Mouse (Mus musculus): Measurements from ENCODE around the gene Kcnk16. TPM values are rescaled to one million over a fixed set of nuclear protein-coding genes. Genes with fewer than 3 reads are reported as not detected.
"Not testable (repeated sequence)": the region's sequence is repeated elsewhere in the genome, so short reads cannot be mapped to it uniquely, and the experiment has no call there.

Kcnk16 gene
- total RNA-seq (2014; fragmentation: Nextera tagmentation) (not detected in 2 replicates), total RNA-seq (2017) (not detected in 2 replicates)

DNA sequence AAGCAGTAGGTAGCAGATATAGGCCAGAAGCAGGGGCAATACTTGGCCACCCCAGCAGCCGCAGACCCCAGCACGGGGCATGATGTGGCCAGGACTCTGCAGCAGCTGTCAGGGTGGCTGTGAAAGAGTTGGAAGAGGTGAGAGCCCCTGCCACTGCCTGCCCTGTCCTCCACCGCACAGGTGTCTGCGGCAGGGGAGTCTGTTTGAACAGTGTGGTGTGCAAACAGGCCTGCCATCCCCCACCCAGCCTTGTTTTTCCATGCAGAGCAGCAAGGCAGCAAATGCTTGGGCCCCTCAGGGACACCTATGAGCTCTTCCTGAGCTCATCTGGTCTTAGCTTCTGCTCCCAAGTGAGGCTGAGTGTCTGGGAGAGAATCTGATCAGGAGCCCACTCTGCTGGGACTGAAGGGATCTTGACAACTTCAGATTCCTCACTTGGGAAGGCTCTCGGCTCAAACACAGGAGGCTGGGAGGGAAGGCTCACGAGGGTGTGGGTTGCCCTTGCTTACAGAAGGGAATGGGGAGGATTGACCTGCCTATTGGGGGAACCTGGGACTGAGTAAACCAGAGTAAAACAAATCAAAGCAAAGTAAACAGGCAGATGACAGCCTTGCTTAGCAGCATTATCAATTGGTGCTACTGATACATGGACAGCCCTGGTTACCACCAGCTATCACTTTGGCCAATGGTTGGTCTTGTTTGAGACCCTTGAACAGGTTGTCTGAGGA lies at the start of gene Kcnk16:
Gene Kcnk16, minus strand, starts transcription at position 118 of the 728 bp plus-strand sequence.
- no peak for ATAC-seq (replicated peaks; ENCODE audit: poor library complexity, severe bottlenecking)

DNA sequence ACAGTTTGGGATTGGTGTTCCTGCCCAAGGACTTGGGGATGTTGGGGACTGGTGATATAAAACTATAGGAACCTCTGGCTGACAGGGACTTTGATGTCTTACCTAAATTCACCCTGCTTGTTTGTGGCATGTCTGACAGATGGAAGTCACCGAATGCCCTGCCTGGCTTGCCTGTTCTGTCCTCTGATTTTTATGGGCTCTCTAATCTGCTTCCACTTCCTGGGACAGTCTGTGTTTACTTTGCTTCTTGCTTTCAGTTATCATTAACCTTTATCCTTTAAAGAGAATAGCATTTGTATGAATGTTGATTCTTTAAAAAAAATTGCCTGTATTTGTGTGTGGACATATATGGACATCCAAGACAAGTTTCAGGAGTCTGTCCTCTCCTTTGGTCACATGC lies 46.1 kb upstream of the Kcnk16 start:
- ATAC-seq (replicated peaks; ENCODE audit: poor library complexity, severe bottlenecking), result no peak

DNA sequence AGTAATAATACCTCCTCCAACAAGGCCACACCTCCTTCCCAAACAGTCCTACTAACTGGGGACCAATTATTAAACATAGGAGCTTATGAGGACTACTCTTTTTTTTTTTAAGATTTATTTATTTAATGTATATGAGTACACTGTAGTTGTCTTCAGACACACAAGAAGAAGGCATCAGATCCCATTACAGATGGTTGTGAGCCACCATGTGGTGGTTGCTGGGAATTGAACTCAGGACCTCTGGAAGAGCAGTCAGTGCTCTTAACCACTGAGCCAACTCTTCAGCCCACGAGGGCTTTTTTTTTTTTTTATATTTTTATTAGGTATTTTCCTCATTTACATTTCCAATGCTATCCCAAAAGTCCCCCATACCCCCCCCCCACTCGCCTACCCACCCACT lies 36.1 kb upstream of the Kcnk16 start:
- not testable (repeated sequence) for ATAC-seq (replicated peaks; ENCODE audit: poor library complexity, severe bottlenecking)

DNA sequence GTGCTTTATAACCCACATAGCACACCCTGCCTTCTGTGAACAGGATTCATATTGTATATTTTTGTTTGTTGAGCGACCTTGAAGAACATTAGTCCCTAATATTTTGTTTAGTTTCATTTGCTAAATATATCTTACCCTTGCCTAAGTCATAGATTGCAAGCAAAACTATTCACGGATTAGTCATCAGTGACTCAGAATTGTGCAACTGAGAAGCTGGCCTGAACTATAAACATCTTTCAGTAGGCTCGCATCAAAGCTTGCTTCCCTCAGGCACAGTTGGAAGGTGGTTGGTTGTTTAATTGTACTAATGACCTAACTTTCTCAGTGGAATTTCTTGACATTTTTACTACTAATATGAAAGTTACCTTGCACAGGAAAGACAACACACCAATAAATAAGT lies 29.1 kb upstream of the Kcnk16 start:
- peak; percentile 65 for ATAC-seq (replicated peaks; ENCODE audit: poor library complexity, severe bottlenecking)

DNA sequence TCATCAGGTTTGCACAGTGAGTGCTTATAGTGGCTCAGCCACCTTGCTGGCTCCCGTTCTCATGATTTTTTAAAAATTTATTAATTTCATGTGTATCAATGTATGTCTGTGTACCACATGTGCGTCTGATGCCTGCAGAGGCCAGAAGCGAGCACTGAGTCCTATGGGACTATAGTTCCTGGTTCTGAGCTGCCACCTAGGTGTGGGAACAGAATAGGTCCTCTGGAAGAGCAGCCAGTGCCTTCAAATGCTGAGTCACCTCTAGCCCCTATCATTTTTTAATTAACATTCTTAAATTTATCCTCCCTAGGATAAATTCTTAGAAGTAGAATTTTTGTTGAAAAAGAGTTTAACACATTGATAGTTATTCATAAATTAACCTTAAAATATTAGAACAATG lies 28.6 kb upstream of the Kcnk16 start:
- ATAC-seq (replicated peaks; ENCODE audit: poor library complexity, severe bottlenecking), result no peak

DNA sequence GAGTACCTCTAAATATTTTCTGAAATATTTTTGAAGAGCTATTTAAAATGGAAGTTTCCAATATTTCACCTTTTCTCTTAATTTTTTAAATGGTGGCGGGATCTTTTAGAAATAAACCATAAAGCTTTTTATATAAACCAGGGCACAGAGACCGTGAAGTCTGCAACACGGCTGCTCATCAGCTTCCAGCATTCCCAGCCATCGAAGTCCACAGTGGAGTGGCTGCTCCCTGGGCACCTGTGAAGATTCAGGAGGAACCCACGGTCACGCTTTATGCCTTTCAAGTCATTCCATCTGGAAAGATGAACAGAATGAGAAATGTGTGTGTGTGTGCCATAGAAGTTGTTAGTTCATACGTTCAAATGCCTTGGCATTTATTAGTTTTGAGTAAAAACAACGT lies 25.9 kb upstream of the Kcnk16 start:
- ATAC-seq (replicated peaks; ENCODE audit: poor library complexity, severe bottlenecking), result no peak

DNA sequence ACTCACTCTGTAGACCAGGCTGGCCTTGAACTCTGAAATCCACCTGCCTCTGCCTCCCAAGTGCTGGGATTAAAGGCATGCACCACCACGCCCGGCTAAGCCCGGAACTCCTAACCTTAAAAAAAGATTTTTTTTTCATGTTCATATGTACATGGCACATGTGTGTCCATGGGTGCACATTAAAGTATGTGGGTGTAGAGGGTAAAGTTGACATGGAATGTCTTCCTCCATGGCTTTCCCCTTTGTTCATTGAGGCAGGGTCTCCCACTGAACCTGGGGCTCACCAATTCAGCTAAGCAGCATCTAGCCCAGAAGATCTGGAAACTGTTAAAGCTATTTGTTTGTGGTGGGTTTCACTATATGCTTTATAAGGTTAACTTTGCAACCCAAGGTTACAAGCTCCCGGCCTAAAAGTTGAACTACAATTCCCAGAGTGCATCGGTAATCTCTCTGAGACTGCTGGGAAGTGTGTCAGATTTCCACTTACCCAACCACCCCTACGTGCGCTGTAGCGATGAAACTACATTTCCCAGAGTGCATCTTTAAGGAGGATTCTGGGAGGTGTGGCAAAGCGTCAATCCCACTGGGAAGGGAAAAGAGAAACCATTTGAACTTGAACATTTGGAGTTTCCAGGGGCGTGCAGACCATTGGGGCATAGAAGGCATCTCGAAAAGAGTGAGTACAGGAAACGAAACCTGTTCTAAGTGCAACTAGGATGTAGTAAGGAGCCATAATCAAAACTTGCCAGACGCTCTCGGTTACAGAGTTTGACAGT lies 25.3 kb upstream of the Kcnk16 start, which contains the start of gene Nudt13:
Gene Nudt13, plus strand, starts transcription at position 581 of the 776 bp plus-strand sequence.
- peak; percentile 98 for ATAC-seq (replicated peaks; ENCODE audit: poor library complexity, severe bottlenecking)

DNA sequence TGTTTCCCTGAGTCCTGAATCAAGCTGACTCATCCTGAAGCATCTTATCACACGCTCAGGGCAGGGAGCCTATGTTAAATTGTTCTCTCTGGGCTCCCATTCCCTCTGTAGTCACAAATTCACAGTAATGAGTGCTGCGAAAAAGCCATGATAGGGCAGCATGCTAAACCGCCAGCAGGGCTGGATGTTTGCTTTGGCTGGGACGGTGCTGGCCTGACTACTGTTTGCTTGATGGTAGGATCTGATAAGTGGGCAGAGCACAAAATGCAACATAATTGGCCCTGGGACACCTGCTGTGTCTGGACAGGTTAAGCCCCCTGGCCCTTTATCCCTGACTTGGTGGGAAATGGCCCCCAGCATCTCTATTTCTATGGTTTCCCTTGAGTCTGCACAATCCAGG lies 22.4 kb upstream of the Kcnk16 start:
- no peak for ATAC-seq (replicated peaks; ENCODE audit: poor library complexity, severe bottlenecking)

DNA sequence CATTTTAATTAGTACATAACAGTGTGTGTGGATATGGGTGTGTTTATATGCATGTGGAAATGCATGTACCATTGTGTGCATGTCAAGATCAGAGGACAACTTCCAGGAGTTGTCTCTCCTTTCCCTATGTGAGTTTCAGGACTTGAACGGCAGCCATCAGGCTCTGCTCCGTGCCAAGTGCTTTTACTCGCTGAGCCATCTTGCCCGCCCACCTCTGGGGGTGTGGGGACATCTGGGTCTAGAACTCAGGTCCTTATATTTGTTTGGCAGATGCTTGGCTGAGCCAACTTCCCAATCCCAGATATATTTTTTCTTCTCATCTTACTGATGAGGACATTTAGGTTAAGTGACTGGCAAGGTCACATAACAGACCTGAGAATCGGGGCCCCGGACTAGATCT lies 578 bp downstream of the Kcnk16 start:
- ATAC-seq (replicated peaks; ENCODE audit: poor library complexity, severe bottlenecking), result no peak

DNA sequence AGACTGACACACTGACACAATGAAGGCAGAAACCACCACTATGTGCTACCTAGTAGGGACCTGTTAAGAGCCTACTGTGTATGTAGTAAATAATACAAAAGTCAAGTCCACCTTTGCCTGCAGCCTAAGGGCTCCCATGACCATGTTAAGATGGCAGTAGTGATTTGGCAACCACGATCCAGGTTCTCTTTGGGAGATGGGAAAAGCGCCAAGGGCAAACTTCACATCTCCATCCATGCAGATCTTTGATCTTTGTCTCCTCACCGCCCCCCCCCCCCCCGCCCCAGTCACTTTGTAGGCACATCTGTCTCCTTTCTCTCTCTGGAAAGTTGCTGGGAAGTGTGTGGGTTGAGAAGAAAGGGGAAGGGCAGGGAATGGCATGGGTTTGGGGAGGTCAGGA lies 6.7 kb downstream of the Kcnk16 start:
- no peak for ATAC-seq (replicated peaks; ENCODE audit: poor library complexity, severe bottlenecking)

DNA sequence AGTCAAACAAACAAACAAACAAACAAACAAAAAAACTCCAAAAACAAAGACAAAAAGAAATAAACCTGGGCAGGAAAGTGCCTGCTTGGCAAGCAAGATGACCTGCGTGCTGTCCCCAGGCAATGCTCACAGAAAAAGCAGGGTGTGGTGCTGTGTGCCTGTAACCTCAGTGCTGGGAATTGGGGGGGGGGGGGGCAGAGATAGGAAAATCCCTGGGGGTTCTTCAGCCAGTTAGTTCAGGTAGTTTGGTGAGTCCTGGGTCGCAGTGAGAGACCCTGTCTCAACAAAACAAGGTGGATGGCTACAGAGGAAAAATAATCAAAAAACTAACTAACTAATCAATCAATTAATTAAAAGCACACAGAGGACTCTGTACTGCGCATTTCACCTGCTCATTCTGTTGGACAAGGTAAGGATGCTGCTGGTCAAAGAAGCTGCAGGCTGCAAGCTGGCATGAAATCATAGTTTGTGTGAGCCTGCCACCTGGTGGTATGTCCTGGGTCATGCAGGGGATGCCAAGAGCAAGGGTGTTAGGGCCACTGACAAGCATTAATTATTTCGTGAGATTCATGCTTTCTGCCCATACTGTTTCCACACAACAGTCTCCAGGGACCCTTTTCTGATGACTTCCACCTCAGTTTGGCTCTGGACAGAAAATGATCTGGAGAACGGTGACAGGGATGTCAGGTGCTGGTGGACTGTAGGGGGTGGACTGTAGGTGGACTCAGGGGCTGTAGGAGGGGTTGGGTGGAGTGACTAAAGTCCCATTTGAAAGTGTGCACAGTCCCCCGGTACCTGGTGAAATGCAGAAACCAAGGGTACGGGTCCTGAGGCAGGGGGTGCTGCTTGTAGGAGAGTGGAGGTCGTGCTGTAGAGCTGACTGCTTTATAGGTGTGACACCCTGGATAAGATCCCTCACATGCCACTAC lies 10.6 kb downstream of the Kcnk16 start:
- peak; percentile 82 for ATAC-seq (replicated peaks; ENCODE audit: poor library complexity, severe bottlenecking)

DNA sequence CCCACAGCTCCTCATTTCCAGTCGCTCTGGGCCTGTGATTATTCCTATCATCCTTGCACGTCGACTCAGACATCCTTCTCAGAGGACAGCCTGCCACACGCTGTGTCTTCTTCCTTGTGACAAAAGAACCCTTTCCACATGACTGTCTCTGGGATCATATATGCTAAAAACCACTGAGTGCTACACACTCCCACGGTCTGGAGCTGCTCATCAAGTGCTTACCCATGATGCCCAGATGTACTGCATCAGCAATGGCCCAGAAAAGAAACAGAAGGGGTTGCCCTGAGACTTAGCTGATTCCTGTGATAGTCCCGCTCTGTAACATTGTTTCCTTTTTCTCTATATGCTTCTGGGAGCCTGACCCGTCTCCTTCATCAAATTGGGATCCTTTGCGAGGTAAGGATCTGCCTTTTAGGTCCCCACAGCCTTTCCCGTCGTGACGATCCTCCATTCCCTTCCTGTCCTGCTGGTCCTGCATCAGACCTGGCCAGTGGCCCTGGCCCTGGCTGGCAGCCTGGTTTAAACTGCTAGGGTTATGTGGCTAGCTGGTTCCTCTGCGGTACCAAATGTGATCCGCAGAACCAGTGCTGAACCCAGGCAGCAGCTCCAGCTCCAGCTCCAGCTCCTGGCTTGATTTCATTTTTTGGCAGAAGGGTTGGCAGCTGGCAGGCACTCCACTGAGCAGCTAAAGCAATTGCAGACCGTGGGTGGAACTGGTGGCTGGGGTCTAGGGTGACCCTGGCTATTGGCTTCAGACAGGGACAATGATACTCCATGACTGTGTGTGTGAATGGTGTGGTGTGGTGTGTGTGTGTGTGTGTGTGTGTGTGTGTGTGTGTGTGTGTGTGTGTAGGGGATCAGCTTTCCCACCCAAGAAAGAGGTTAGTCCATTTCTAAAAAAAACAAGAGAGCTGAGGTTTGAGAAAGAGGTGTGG lies 18.5 kb downstream of the Kcnk16 start:
- ATAC-seq (replicated peaks; ENCODE audit: poor library complexity, severe bottlenecking), result no peak

DNA sequence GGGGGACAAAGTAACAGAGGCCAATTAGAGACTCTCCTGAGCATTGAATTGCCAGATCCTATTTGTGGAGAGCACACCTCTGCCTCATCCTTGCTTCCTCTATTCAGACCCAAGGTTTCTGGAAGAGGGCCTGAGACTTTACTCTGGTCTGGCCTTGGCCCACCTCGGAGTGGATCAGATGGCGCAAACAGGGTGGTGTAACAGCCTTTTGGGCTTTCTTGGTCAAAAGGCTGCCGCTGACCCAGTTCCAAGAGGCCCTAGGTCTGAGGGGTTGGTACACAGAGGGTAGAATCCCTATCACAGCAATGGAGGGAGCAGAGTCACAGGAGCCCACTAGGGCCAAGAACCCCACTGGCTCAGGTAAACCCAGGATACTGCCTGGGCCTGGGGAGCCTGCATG lies 21.0 kb downstream of the Kcnk16 start:
- no peak for ATAC-seq (replicated peaks; ENCODE audit: poor library complexity, severe bottlenecking)

DNA sequence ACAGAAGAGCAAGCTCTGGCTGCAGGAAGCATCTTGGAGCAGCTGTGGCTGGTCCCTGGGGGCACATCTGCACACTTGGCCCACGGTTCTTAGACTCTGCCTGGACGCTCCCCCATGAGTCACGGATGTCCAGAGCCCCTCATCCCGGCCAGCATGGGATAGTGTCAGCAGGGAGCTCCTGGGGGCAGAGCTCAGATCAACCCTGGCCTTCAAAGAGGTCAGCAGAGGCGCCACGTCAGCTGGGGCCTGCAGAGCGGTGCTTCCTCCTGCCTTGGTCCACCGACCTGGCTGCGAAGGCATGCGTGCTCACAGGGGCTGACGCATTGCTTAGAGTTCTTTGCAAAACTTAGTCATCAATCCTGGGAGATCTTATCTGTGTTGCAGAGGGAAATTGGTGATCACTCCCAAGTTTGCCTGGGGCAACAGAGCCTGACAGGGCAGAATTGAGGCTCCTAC lies 22.2 kb downstream of the Kcnk16 start:
- ATAC-seq (replicated peaks; ENCODE audit: poor library complexity, severe bottlenecking), result no peak

DNA sequence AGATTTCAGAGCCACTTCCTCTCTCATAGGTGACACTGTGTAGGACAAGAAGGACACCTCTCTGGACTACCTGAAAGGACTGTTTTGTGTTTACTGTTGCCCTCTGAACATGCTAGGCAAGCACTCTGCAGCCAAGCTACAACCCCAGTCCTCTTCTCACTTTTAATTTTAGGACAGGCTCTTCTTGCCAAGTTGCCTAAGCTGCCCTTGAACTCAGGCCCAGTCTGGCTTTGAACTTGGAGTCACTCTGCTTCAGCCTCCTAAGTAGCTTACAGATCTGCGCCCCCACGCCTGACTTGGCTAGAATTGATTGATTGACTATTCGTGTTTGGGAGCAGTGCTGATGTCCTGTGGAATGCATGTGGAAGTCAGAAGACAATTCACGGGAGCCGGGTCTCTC lies 23.1 kb downstream of the Kcnk16 start:
- no peak for ATAC-seq (replicated peaks; ENCODE audit: poor library complexity, severe bottlenecking)

DNA sequence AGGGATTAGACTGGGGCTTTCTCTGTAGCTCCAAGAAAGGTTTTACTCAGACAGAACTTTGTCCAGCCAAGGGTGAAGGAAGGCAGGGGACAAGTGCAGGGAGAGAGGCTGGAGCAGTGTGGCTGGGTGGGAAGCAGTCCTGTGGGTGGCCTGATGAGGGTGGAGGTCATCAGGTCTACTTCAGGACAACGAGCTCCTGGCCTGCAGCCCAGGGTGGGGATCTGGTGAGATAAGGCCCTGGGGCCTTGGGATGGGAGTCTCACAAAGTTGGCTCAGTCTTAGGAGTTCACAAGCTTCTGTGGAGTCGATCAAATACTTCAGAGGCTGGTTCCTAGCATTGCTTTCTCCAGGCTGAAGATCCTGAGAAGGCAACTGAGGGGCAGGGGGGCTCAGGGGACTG lies 23.7 kb downstream of the Kcnk16 start:
- ATAC-seq (replicated peaks; ENCODE audit: poor library complexity, severe bottlenecking), result no peak

DNA sequence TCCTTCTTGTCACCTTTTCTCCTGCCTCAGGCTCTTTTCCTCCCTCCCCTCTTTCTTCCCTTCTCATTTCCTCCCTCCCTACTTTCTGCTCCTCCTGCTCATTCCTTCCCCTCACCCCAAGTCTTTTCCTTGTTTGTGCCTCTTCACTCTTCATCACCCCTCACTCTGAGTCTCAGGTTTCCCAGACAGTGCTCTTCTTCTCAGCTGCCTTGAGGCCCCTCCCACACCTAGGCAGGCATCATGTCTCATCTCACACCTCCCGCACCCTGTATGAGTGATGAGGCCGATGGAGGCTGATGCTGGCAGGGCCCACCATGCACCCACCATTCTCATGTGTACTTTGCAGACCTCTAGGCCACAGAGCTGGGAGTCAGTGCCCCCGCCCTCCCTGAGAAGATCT lies 25.8 kb downstream of the Kcnk16 start:
- no peak for ATAC-seq (replicated peaks; ENCODE audit: poor library complexity, severe bottlenecking)

DNA sequence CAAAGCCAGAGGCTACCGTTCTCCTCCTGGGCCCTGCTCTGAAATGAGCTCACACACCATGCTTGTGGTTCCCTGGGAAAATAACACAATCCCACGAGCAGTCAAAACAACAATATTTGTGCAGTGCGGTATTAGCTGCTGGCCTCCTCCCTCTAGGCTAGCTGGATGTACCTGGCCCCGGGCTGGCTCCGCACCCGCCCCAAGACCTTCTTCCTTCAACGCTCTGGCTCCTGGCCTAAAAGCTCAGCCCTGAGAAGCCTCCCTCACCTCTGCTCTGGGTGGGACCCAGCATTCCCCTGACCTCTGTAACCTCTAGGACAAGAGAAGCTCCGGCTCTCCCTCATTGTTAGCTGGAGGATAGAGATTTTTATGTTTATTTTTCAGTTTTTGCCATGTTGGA lies 26.5 kb downstream of the Kcnk16 start:
- ATAC-seq (replicated peaks; ENCODE audit: poor library complexity, severe bottlenecking), result no peak

DNA sequence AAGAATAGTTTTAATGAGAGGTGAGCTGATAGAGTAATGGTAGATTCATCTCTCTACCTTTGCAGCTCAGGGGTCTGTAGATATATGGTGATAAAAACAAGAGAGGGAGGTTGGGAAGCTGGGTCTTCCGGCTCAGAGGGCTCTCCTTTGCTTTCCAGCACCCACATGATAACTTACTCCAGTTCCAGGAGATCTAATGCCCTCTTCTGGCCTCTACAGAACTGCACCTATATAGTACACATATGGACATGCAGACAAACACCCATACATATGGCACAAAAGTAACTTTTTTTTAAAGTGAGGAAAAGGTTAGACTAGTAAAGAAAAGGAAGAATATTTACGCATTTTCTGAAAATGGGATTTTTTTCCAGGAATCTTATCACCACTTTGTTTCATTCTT lies 34.6 kb downstream of the Kcnk16 start:
- ATAC-seq (replicated peaks; ENCODE audit: poor library complexity, severe bottlenecking), result no peak
